Mouse (Mus musculus) MEL (cell line): ENCODE data around the gene Sipa1l3.
A peak's percentile ranks its signal among the peaks of the same experiment; 100 is the strongest.

Experiments
- CTCF ChIP-seq, 3 experiments: IDR thresholded peaks in 2 of 3; conservative IDR thresholded peaks in 1 of 3; 2 replicates each; pipeline ENCODE4 v1.5.1; 2011 to 2012; ENCODE audit warnings: low read length in 3 of 3, low read depth in 2 of 3, mild to moderate bottlenecking in 2 of 3, improper control_type of control experiment in 1 of 3, inconsistent platforms in 1 of 3, mixed read lengths in 1 of 3, moderate library complexity in 1 of 3; ENCODE audit not compliant: control insufficient read depth in 1 of 3, insufficient read depth in 1 of 3, poor library complexity in 1 of 3, severe bottlenecking in 1 of 3
- E2F4 ChIP-seq: IDR thresholded peaks from 2 replicates; pipeline ENCODE4 v1.6.1; 2011; ENCODE audit warnings: low read depth, low read length, improper control_type of control experiment, borderline replicate concordance
- ELF1 ChIP-seq: IDR thresholded peaks from 2 replicates; pipeline ENCODE4 v1.6.1; 2014; ENCODE audit warnings: low read depth, mild to moderate bottlenecking, inconsistent platforms, low read length, improper control_type of control experiment, moderate library complexity
- HCFC1 ChIP-seq: IDR thresholded peaks from 2 replicates; pipeline ENCODE4 v1.6.1; 2012; ENCODE audit warnings: low read depth, mild to moderate bottlenecking, inconsistent platforms, low read length, improper control_type of control experiment, moderate library complexity
- RCOR1 ChIP-seq: IDR thresholded peaks from 2 replicates; pipeline ENCODE4 v1.6.1; 2012; ENCODE audit warnings: low read depth, mild to moderate bottlenecking, inconsistent platforms, low read length, improper control_type of control experiment
- USF1 ChIP-seq: IDR thresholded peaks from 2 replicates; pipeline ENCODE4 v1.6.1; 2014; ENCODE audit warnings: low read depth, mild to moderate bottlenecking, inconsistent platforms, low read length, improper control_type of control experiment, moderate library complexity
- USF2 ChIP-seq, 2 experiments: IDR thresholded peaks; 2 replicates each; pipeline ENCODE4 v1.6.1; 2011 to 2012; ENCODE audit warnings: improper control_type of control experiment in 2 of 2, low read length in 2 of 2, borderline replicate concordance in 1 of 2, inconsistent platforms in 1 of 2, low read depth in 1 of 2, mild to moderate bottlenecking in 1 of 2; ENCODE audit not compliant: insufficient read depth in 1 of 2

DNA sequence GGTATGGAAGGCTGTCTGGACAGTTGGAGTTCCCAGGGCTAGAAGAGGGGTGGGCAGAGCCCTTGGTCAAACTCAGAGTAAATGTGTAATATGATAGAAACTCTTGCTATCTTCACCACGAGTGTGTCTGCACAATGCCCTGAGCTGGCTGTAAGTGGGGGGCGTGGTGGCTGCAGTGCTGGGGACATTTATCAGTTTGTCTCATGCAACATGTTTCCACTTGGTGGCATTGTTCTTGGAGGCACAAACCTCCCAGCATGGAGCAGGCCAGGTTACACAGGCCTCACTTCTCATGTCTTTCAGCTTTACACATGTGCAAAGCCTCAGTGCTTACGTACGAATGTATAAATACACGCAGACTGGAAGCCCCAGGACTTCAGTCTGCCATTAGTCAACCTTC, 146.3 kb downstream of the Sipa1l3 start:
- TF ChIP-seq USF1 (no peak), ELF1 (no peak), RCOR1 (no peak), USF2 (IDR thresholded peaks at IDR 0.05; ENCODE audit: borderline replicate concordance in 1 of 2, insufficient read depth in 1 of 2, low read depth in 1 of 2, low read length in 2 of 2) (no peak), E2F4 (no peak), CTCF (IDR thresholded peaks at IDR 0.05 in 2 of 3, conservative IDR thresholded peaks at IDR 0.05 in 1 of 3; ENCODE audit: control insufficient read depth in 1 of 3, insufficient read depth in 1 of 3, low read depth in 2 of 3, low read length in 3 of 3, poor library complexity in 1 of 3, severe bottlenecking in 1 of 3) (peak in 1 of 3 experiments; percentile 16; a peak in 1 of 6 replicates), HCFC1 (no peak)
